Mouse (Mus musculus) hindbrain, embryonic 15.5 days (tissue): Measurements from ENCODE around the gene Il17rc. TPM values are rescaled to one million over a fixed set of nuclear protein-coding genes. Genes with fewer than 3 reads are reported as not detected.

Source experiments
- ATAC-seq: fragments of 200-750 bp; cut with Nextera tagmentation; 2 replicates; pipeline ENCODE4 v1.8.0; 2017; ENCODE audit warnings: low read depth, moderate number of reproducible peaks, moderate TSS enrichment; ENCODE audit not compliant: low FRiP score
- H3K27ac ChIP-seq: fragments of 300-500 bp; sonication (generic); replicated peaks from 2 replicates; pipeline ENCODE4 v1.5.1; 2015; ENCODE audit warnings: mild to moderate bottlenecking, inconsistent platforms
- H3K27me3 ChIP-seq: fragments of 300-500 bp; sonication (generic); 2 replicates; pipeline ENCODE4 v1.6.1; 2015; ENCODE audit warnings: control low read depth, inconsistent platforms
- H3K36me3 ChIP-seq: fragments of 300-500 bp; sonication (generic); 2 replicates; pipeline ENCODE4 v1.6.1; 2015; ENCODE audit warnings: control low read depth, inconsistent platforms
- H3K4me1 ChIP-seq: fragments of 300-500 bp; sonication (generic); replicated peaks from 2 replicates; pipeline ENCODE4 v1.6.1; 2015; ENCODE audit warnings: control low read depth, inconsistent platforms
- H3K4me2 ChIP-seq: fragments of 300-500 bp; sonication (generic); 2 replicates; pipeline ENCODE4 v1.6.1; 2015; ENCODE audit warnings: moderate library complexity, mild to moderate bottlenecking, inconsistent platforms
- H3K4me3 ChIP-seq: fragments of 300-500 bp; sonication (generic); 2 replicates; pipeline ENCODE4 v1.5.1; 2015; ENCODE audit warnings: mild to moderate bottlenecking, inconsistent platforms
- H3K9ac ChIP-seq: fragments of 300-500 bp; sonication (generic); 2 replicates; pipeline ENCODE4 v1.6.1; 2015; ENCODE audit warnings: inconsistent platforms
- H3K9me3 ChIP-seq: fragments of 300-500 bp; sonication (generic); 2 replicates; pipeline ENCODE4 v1.6.1; 2016; ENCODE audit warnings: control low read depth, inconsistent platforms
- WGBS: fragments of 180-500 bp; shearing (Covaris S2); methylation state at CpG from one replicate; pipeline ENCODE4 v1.1.7; 2015; 5-methylcytosine and 5-hydroxymethylcytosine counted together
- microRNA-seq: library from miRNA; unstranded; fragments of <30 nt; microRNA quantifications from one replicate; pipeline ENCODE4, GENCODE M21; 2016
- polyA plus RNA-seq: library from polyadenylated mRNA; unstranded; fragments of >200 nt; fragmentation: Nextera tagmentation; extraction: Ambion mirVana; gene quantifications from 2 replicates; pipeline ENCODE4 v1.2.1, GENCODE M21; 2015

Il17rc gene
- polyA plus RNA-seq, 1 experiment from 2014 or later = 3.2 TPM

- H3K36me3 ChIP-seq = peaks cover 5% of the 10 kb centered on the region
- peak within 1 kb of the TSS; percentile 72 for H3K4me2 ChIP-seq
- no peaks in the 10 kb centered on the region for H3K27me3 ChIP-seq
- peaks cover 32% of the 10 kb centered on the region for H3K4me1 ChIP-seq
- WGBS = under 1% methylated on average over 46 of the region's 47 CpGs
- no peaks in the 10 kb centered on the region for H3K9me3 ChIP-seq
- peak within 1 kb of the TSS; percentile 80 for H3K27ac ChIP-seq
- peak within 1 kb of the TSS; percentile 95 for H3K4me3 ChIP-seq
- peak; percentile 90 for ATAC-seq
- peak within 1 kb of the TSS; percentile 72 for H3K9ac ChIP-seq
Measured at GRCm38 (mm10) chr6:113530932-113531839, 60.0 kb downstream of the Il17rc start, which contains the start of the genes Emc3 and Fancd2. Gene Emc3 (minus strand): TSS chr6:113531652. Gene Fancd2 (plus strand): TSS chr6:113531682.

GRCm38 (mm10) chr6:113531840-113532404 lies 60.7 kb downstream of the Il17rc start:
- WGBS = 10% methylated on average over 7 of the region's 7 CpGs
- no peak for ATAC-seq
- H3K4me1 ChIP-seq = peaks cover 32% of the 10 kb centered on the region

More at GRCm38 (mm10) chr6:113531840-113532404, 60.7 kb downstream of the Il17rc start:
- no peaks in the 10 kb centered on the region for H3K27me3 ChIP-seq
- H3K36me3 ChIP-seq = no peaks in the 10 kb centered on the region; the same call in 1 of the 2 replicates
- H3K27ac ChIP-seq = peak overlapping the region; percentile 80; the same call in 1 of the 2 replicates
- H3K9me3 ChIP-seq = no peaks in the 10 kb centered on the region
- peak overlapping the region; percentile 95 for H3K4me3 ChIP-seq
- H3K9ac ChIP-seq = peak overlapping the region; percentile 72; the same call in 1 of the 2 replicates
- H3K4me2 ChIP-seq = peak overlapping the region; percentile 72

Small RNA genes within 50 kb of the gene (microRNA-seq; reads per million reads assigned to microRNA genes)
- gene Gm23365 (not detected), gene Gm24387 (not detected)

Other genes with a start within 250 kb of the Il17rc start
- gene Mtmr14, start 233.6 kb upstream of the Il17rc start, polyA plus RNA-seq = 35.7 and 41.0 TPM in 2 replicates
- 4.8 and 10.2 TPM in 2 replicates for gene Cpne9, start 189.1 kb upstream of the Il17rc start, polyA plus RNA-seq
- 16.3 and 17.1 TPM in 2 replicates for gene Brpf1, start 164.3 kb upstream of the Il17rc start, polyA plus RNA-seq
- 8.5 and 9.3 TPM in 2 replicates for gene Ogg1, start 144.5 kb upstream of the Il17rc start, polyA plus RNA-seq
- 112 and 117 TPM in 2 replicates for gene Camk1, start 127.4 kb upstream of the Il17rc start, polyA plus RNA-seq
- 70.7 and 77.5 TPM in 2 replicates for gene Tada3, start 93.5 kb upstream of the Il17rc start, polyA plus RNA-seq
- 413 and 423 TPM in 2 replicates for gene Arpc4, start 93.3 kb upstream of the Il17rc start, polyA plus RNA-seq
- gene Ttll3, start 82.2 kb upstream of the Il17rc start, polyA plus RNA-seq = 11.1 and 11.3 TPM in 2 replicates
- 18.7 and 23.3 TPM in 2 replicates for gene Rpusd3, start 52.1 kb upstream of the Il17rc start, polyA plus RNA-seq
- gene Cidec, start 35.7 kb upstream of the Il17rc start, polyA plus RNA-seq = not detected in 2 replicates
- 96.5 and 98.2 TPM in 2 replicates for gene Jagn1, start 28.9 kb upstream of the Il17rc start, polyA plus RNA-seq
- gene Il17re, start 12.9 kb upstream of the Il17rc start, polyA plus RNA-seq = 0.09 and 0.21 TPM in 2 replicates
- 77.8 and 92.7 TPM in 2 replicates for gene Creld1, start 11.9 kb downstream of the Il17rc start, polyA plus RNA-seq
- 11.3 and 12.6 TPM in 2 replicates for gene Prrt3, start 30.5 kb downstream of the Il17rc start, polyA plus RNA-seq
- gene Emc3, start 60.2 kb downstream of the Il17rc start, polyA plus RNA-seq = 109 and 115 TPM in 2 replicates
- gene Fancd2, start 60.3 kb downstream of the Il17rc start, polyA plus RNA-seq = 2.0 and 2.6 TPM in 2 replicates
- not detected in 2 replicates for gene Fancd2os, start 129.3 kb downstream of the Il17rc start, polyA plus RNA-seq
- gene Brk1, start 133.3 kb downstream of the Il17rc start, polyA plus RNA-seq = 244 and 249 TPM in 2 replicates
- 71.2 and 78.7 TPM in 2 replicates for gene Vhl, start 152.5 kb downstream of the Il17rc start, polyA plus RNA-seq
- 2.9 and 3.6 TPM in 2 replicates for gene Irak2, start 167.0 kb downstream of the Il17rc start, polyA plus RNA-seq
- gene Tatdn2, start 225.6 kb downstream of the Il17rc start, polyA plus RNA-seq = 0.78 and 1.5 TPM in 2 replicates
- gene Ghrl, start 248.5 kb downstream of the Il17rc start, polyA plus RNA-seq = 0.71 and 0.78 TPM in 2 replicates